ENCODE assay signal across 26 mouse cellular contexts in genomic region chr1:188945326-188945725, GRCm38 (mm10).
DNase-seq lines count a peak whose midpoint lies in the region; ATAC-seq and TF ChIP-seq lines count a peak whose summit lies in the region.
"Had no signal": no experiment of that assay in that cellular context is flagged by ENCODE, and none has a peak within 500 bp of the region (broad histone marks: within the 10 kb centered on the region; RNA-seq: fewer than 3 reads in every experiment).

No protein-coding gene starts in this region.

- H3K4me1 ChIP-seq in lung, embryonic 16.5 days (replicated peaks; ENCODE audit: control insufficient read depth, insufficient read depth, low read length), result peaks cover 3% of the 10 kb centered on the region; the same call in 1 of the 2 replicates
- H3K4me1 ChIP-seq in lung, adult 2 months (ENCODE audit: control insufficient read depth, insufficient read depth, low read length), result no peaks in the 10 kb centered on the region
- H3K4me1 ChIP-seq in limb, embryonic 10.5 days, result peaks cover 12% of the 10 kb centered on the region
- H3K4me1 ChIP-seq: midbrain, embryonic 15.5 days; neural tube, embryonic 12.5 days had no signal

- TF ChIP-seq POLR2A in lung, adult 2 months (IDR thresholded peaks at IDR 0.05; ENCODE audit: borderline replicate concordance, extremely low read depth, low read depth, low read length), result no peak

- no peak overlapping the region for H3K4me3 ChIP-seq in lung, embryonic 16.5 days (ENCODE audit: low read length)
- no peak overlapping the region for H3K4me3 ChIP-seq in lung, adult 2 months (replicated peaks; ENCODE audit: extremely low read depth, low read depth, low read length)
- no peak overlapping the region for H3K4me3 ChIP-seq in limb, embryonic 10.5 days
- no peak overlapping the region for H3K4me3 ChIP-seq in left cerebral cortex, adult 2 months
- H3K4me3 ChIP-seq: embryonic facial prominence, embryonic 15.5 days; forebrain, embryonic 15.5 days; hindbrain, embryonic 10.5 days; kidney, embryonic 15.5 days; limb, embryonic 12.5 days; liver, embryonic 12.5 days; midbrain, embryonic 15.5 days; neural tube, embryonic 12.5 days had no signal

- no peak overlapping the region for H3K9ac ChIP-seq in lung, embryonic 16.5 days (ENCODE audit: low read length)
- H3K9ac ChIP-seq: embryonic facial prominence, embryonic 15.5 days; forebrain, embryonic 15.5 days; kidney, embryonic 15.5 days; limb, embryonic 12.5 days; liver, embryonic 12.5 days; midbrain, embryonic 15.5 days; neural tube, embryonic 12.5 days had no signal

- intact Hi-C loops in left cerebral cortex, postnatal 25 days (cut with DNase I), result no loop called here
- intact Hi-C loops in left cerebral cortex, adult 2 months (cut with DNase I), result no loop called here

- no peak overlapping the region for H3K27ac ChIP-seq in lung, embryonic 16.5 days (ENCODE audit: low read length)
- H3K27ac ChIP-seq in limb, embryonic 10.5 days, result peak overlapping the region; percentile 36; the same call in 1 of the 2 replicates
- no peak overlapping the region for H3K27ac ChIP-seq in left cerebral cortex, adult 2 months
- H3K27ac ChIP-seq: embryonic facial prominence, embryonic 15.5 days; forebrain, embryonic 15.5 days; hindbrain, embryonic 10.5 days; kidney, embryonic 15.5 days; limb, embryonic 12.5 days; liver, embryonic 12.5 days; midbrain, embryonic 15.5 days; neural tube, embryonic 12.5 days had no signal

- no peak for ATAC-seq in lung, embryonic 16.5 days (ENCODE audit: low read depth)
- ATAC-seq: forebrain, embryonic 15.5 days; hindbrain, embryonic 16.5 days; intestine, postnatal 0 days; liver, embryonic 12.5 days; midbrain, embryonic 15.5 days had no signal

- no peaks in the 10 kb centered on the region for H3K9me3 ChIP-seq in lung, embryonic 16.5 days (ENCODE audit: control insufficient read depth, low read length)
- no peaks in the 10 kb centered on the region for H3K9me3 ChIP-seq in limb, embryonic 10.5 days (replicated peaks)
- H3K9me3 ChIP-seq: embryonic facial prominence, embryonic 15.5 days; forebrain, embryonic 15.5 days; hindbrain, embryonic 10.5 days; kidney, embryonic 15.5 days; limb, embryonic 12.5 days; liver, embryonic 12.5 days; midbrain, embryonic 15.5 days; neural tube, embryonic 12.5 days had no signal

- H3K36me3 ChIP-seq in lung, embryonic 16.5 days (ENCODE audit: control insufficient read depth, insufficient read depth, low read length), result no peaks in the 10 kb centered on the region
- no peaks in the 10 kb centered on the region for H3K36me3 ChIP-seq in limb, embryonic 10.5 days
- H3K36me3 ChIP-seq: embryonic facial prominence, embryonic 15.5 days; forebrain, embryonic 15.5 days; hindbrain, embryonic 10.5 days; kidney, embryonic 15.5 days; limb, embryonic 12.5 days; liver, embryonic 12.5 days; midbrain, embryonic 15.5 days; neural tube, embryonic 12.5 days had no signal

- no peak for TF ChIP-seq CTCF in lung, adult 2 months (IDR thresholded peaks at IDR 0.05; ENCODE audit: insufficient read depth, low read length)
- no peak for TF ChIP-seq CTCF in left cerebral cortex, adult 2 months (IDR thresholded peaks at IDR 0.05)

- 0 out of 2 replicates have a peak overlapping the region, but pooled peaks have one; percentile 0 for H3K4me2 ChIP-seq in lung, embryonic 16.5 days (ENCODE audit: low read depth, low read length)
- H3K4me2 ChIP-seq: embryonic facial prominence, embryonic 15.5 days; forebrain, embryonic 15.5 days; heart, embryonic 11.5 days; kidney, embryonic 15.5 days; limb, embryonic 12.5 days; liver, embryonic 12.5 days; midbrain, embryonic 15.5 days; neural tube, embryonic 12.5 days had no signal

- H3K27me3 ChIP-seq in lung, embryonic 16.5 days (ENCODE audit: control insufficient read depth, insufficient read depth, low read depth, low read length), result no peaks in the 10 kb centered on the region
- no peaks in the 10 kb centered on the region for H3K27me3 ChIP-seq in limb, embryonic 10.5 days (ENCODE audit: low read depth, poor library complexity, severe bottlenecking)
- H3K27me3 ChIP-seq: CH12.LX; embryonic facial prominence, embryonic 15.5 days; forebrain, embryonic 15.5 days; kidney, embryonic 15.5 days; limb, embryonic 12.5 days; liver, embryonic 12.5 days; midbrain, embryonic 15.5 days; neural tube, embryonic 12.5 days had no signal

- DNase-seq in lung, adult 2 months, result no peak
- DNase-seq in ES-CJ7 (ENCODE audit: low read depth, low spot score), result peak; percentile 33
- DNase-seq in limb, embryonic 10.5 days (ENCODE audit: low spot score), result no peak
- DNase-seq in thymus, postnatal 14 days, result peak; percentile 58
- no peak for DNase-seq in left cerebral cortex, postnatal 25 days (ENCODE audit: low spot score in 2 of 2)
- DNase-seq in kidney, adult 9 months, result no peak
- no peak for DNase-seq in left cerebral cortex, adult 2 months (ENCODE audit: extremely low spot score in 1 of 2, low spot score in 2 of 2)
- DNase-seq: adrenal gland, postnatal 25 days; B cell, adult 2 months; cerebellum, adult 8-10 months; cerebellum, postnatal 36 days; heart, postnatal 10 days; right cerebral cortex, postnatal 14 days had no signal

- WGBS in lung, embryonic 16.5 days, result 9% methylated on average over 8 of the region's 8 CpGs
- WGBS in lung, adult 2 months, result 9% methylated on average over 8 of the region's 8 CpGs
- 18% methylated on average over 8 of the region's 8 CpGs for WGBS in limb, embryonic 10.5 days

Comparison
In these comparisons a context has a peak if more than half of its experiments do, and no peak if none do; other contexts are left out.
1. DNase-seq: peak in ES-CJ7 (single experiment) and thymus, postnatal 14 days (single experiment); none in lung, adult 2 months (single experiment), limb, embryonic 10.5 days (single experiment), left cerebral cortex, postnatal 25 days (0 of 2), kidney, adult 9 months (single experiment) and left cerebral cortex, adult 2 months (0 of 2).